Comparison of ENCODE assay signal across 16 mouse cellular contexts in genomic region chr13:78118715-78119114, GRCm38 (mm10).
"Had no signal": no experiment of that assay in that cellular context is flagged by ENCODE, and none has a peak within 500 bp of the region (broad histone marks: within the 10 kb centered on the region; RNA-seq: fewer than 3 reads in every experiment).

No protein-coding gene starts in this region.

- H3K27me3 ChIP-seq: neural tube, embryonic 12.5 days; neural tube, embryonic 13.5 days; neural tube, embryonic 15.5 days; stomach, embryonic 15.5 days had no signal

- H3K36me3 ChIP-seq: neural tube, embryonic 12.5 days; neural tube, embryonic 13.5 days; neural tube, embryonic 15.5 days; stomach, embryonic 15.5 days had no signal

- DNase-seq: retina, postnatal 1 day; right cerebral cortex, adult 18-20 months; right cerebral cortex, postnatal 14 days; right cerebral cortex, postnatal 25 days; right cerebral cortex, postnatal 4 days; spleen, adult 18-20 months; thymus, adult 18-20 months; thymus, adult 2 months; thymus, postnatal 14 days; thymus, postnatal 25 days; thymus, postnatal 36 days; thymus, postnatal 4 days had no signal

- H3K9me3 ChIP-seq: neural tube, embryonic 12.5 days; neural tube, embryonic 13.5 days; neural tube, embryonic 15.5 days; stomach, embryonic 15.5 days had no signal

- H3K4me2 ChIP-seq: neural tube, embryonic 12.5 days; neural tube, embryonic 13.5 days; neural tube, embryonic 15.5 days; stomach, embryonic 15.5 days had no signal

- H3K4me1 ChIP-seq: neural tube, embryonic 12.5 days; neural tube, embryonic 13.5 days; neural tube, embryonic 15.5 days; stomach, embryonic 15.5 days had no signal

- H3K27ac ChIP-seq: neural tube, embryonic 12.5 days; neural tube, embryonic 13.5 days; neural tube, embryonic 15.5 days; stomach, embryonic 15.5 days had no signal

- H3K4me3 ChIP-seq: neural tube, embryonic 12.5 days; neural tube, embryonic 13.5 days; neural tube, embryonic 15.5 days; stomach, embryonic 15.5 days had no signal

- H3K9ac ChIP-seq: neural tube, embryonic 12.5 days; neural tube, embryonic 13.5 days; neural tube, embryonic 15.5 days; stomach, embryonic 15.5 days had no signal
